Mouse (Mus musculus): ENCODE measurements around the gene Cyb5b.

DNA sequence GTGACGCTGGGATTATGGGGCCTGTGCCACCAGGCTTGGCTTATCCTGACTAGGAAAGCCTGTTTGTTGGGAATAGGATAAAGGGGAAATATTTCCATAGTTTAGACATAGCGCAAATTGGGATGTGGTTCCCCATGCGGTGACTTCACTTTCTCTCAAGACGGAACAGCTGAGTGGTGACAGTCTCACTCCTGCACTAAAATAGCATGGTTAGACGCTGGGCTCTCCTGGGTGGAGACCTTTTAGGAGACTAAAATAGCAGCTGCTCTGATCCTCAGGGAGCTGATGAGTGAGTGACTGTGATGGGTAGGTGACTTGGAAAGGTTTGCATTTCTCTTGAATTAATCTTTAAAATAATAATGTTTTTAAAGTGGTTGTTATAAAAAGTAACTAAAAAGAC, 17.4 kb downstream of the Cyb5b start:
- no peak for TF ChIP-seq POLR2A (IDR thresholded peaks at IDR 0.05; ENCODE audit: borderline replicate concordance, control insufficient read depth, low read depth, low read length)
- TF ChIP-seq CTCF (IDR thresholded peaks at IDR 0.05; ENCODE audit: control insufficient read depth, insufficient read depth, low read length) = no peak
